Mouse (Mus musculus) hindbrain, postnatal 0 days (tissue): ENCODE measurements around the gene Cyct. TPM values are rescaled to one million over a fixed set of nuclear protein-coding genes. Genes with fewer than 3 reads are reported as not detected.

Source experiments
- ATAC-seq: fragments of 200-750 bp; cut with Nextera tagmentation; 2 replicates; pipeline ENCODE4 v1.8.0; 2017; ENCODE audit warnings: mild to moderate bottlenecking, moderate TSS enrichment, moderate library complexity
- DNase-seq: peaks from one replicate; pipeline ENCODE4 v3.0.0-alpha.2; 2015; ENCODE audit warnings: low spot score
- H3K27ac ChIP-seq: fragments of 300-500 bp; sonication (generic); 2 replicates; pipeline ENCODE4 v1.5.1; 2014; ENCODE audit warnings: mild to moderate bottlenecking
- H3K27me3 ChIP-seq: fragments of 300-500 bp; sonication (generic); 2 replicates; pipeline ENCODE4 v1.6.1; 2014; ENCODE audit warnings: low read length, mixed read lengths; ENCODE audit not compliant: insufficient read depth
- H3K36me3 ChIP-seq: fragments of 300-500 bp; sonication (generic); 2 replicates; pipeline ENCODE4 v1.6.1; 2014; ENCODE audit warnings: low read length, mixed read lengths; ENCODE audit not compliant: insufficient read depth
- H3K4me1 ChIP-seq: fragments of 300-500 bp; sonication (generic); 2 replicates; pipeline ENCODE4 v1.6.1; 2014; ENCODE audit warnings: antibody characterized with exemption, low read length, mixed read lengths; ENCODE audit not compliant: insufficient read depth
- H3K4me2 ChIP-seq: fragments of 300-500 bp; sonication (generic); 2 replicates; pipeline ENCODE4 v1.6.1; 2014; ENCODE audit warnings: low read depth, mild to moderate bottlenecking, low read length, moderate library complexity, mixed read lengths
- H3K4me3 ChIP-seq: fragments of 300-500 bp; sonication (generic); 2 replicates; pipeline ENCODE4 v1.5.1; 2014; ENCODE audit warnings: low read length
- H3K9ac ChIP-seq: fragments of 300-500 bp; sonication (generic); replicated peaks from 2 replicates; pipeline ENCODE4 v1.6.1; 2014; ENCODE audit warnings: mild to moderate bottlenecking, low read length, moderate library complexity, mixed read lengths
- H3K9me3 ChIP-seq: fragments of 300-500 bp; sonication (generic); 2 replicates; pipeline ENCODE4 v1.6.1; 2016; ENCODE audit warnings: low read length, mixed read lengths
- CTCF ChIP-seq: IDR thresholded peaks from 2 replicates; pipeline ENCODE4 v1.5.1; 2016; ENCODE audit warnings: antibody characterized with exemption, control low read depth, low read depth
- WGBS: fragments of 180-500 bp; shearing (Covaris S2); extraction: QIAGEN DNeasy Blood & Tissue Kit; methylation state at CpG from one replicate; pipeline ENCODE4 v1.1.7; 2014; 5-methylcytosine and 5-hydroxymethylcytosine counted together
- microRNA-seq, 2 experiments: library from miRNA; unstranded; fragments of <30 nt; microRNA quantifications; one replicate each; pipeline ENCODE4; 2016
- polyA plus RNA-seq: library from polyadenylated mRNA; unstranded; fragments of >200 nt; fragmentation: Nextera tagmentation; extraction: Ambion mirVana; gene quantifications from 2 replicates; pipeline ENCODE4 v1.2.1, GENCODE M21; 2015
- total RNA-seq: library from RNA; depleted of rRNA; stranded (reverse); fragments of >200 nt; gene quantifications from 2 replicates; pipeline ENCODE4 v1.2.3, GENCODE M21; 2014; rRNA removed

Cyct gene
- total and polyA plus RNA-seq, 2 experiments from 2014 or later = 0.31 TPM; not detected in 1

DNA sequence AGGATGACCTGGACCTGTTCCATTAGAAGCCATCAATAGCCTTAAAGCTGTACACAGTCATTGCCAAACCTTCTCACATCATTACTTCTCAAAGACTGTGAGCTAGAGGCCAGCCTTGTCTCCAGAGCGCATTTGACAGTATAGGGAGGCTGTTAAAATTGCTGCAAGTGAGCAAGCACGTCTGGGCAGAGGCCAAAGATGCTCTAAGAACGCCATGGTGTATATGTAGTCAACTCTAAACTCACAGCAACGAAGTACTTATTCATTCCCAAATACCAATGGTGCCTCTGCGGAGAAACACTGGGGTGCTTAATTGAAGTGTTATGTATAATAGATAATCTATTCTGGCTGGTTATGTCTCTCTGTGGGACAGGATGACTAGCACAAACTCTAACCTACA is 35.8 kb downstream of the Cyct start:
- no peaks in the 10 kb centered on the region for H3K4me1 ChIP-seq
- no peaks in the 10 kb centered on the region for H3K27me3 ChIP-seq
- TF ChIP-seq CTCF = no peak
- H3K27ac ChIP-seq = no peak overlapping the region
- no peaks in the 10 kb centered on the region for H3K9me3 ChIP-seq
- H3K4me3 ChIP-seq = no peak overlapping the region
- WGBS = 82% methylated on average over 5 of the region's 5 CpGs
- ATAC-seq (no peak), DNase-seq (no peak)
- H3K4me2 ChIP-seq = no peak overlapping the region
- H3K36me3 ChIP-seq = no peaks in the 10 kb centered on the region
- no peak overlapping the region for H3K9ac ChIP-seq

DNA sequence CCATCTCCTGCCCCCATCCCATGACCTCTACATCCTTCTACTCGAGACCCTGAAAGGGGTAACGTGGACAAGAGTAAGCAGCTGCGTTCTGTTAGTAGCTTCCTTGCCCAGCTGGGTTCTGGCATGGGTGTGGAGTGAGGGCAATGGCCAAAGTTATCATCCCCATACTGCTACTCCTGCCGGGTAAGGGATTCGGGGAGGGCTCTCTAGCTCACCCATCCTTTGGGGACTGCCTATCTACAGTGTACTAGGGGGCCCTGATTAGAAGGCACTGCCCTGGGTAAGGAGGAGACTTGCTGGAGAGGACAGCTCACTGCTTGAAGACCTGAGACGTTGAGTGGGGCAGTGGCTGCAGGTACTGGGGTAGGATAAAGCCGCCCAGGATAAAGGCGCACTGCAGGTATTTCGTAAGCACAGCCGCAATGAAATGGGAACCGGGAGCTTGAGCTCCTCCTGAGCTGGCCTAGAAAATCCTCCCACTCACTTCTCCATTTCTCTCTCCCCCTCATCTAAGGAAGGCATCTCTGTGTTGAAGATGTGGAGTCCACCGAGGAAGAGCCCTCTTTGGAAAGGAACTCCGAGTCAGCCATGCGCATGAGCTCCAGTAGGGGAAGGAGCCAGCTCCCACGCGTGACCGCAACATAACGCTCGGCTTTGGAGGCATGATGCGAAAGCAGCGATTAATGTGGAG is 36.9 kb downstream of the Cyct start:
- Histone ChIP-seq H3K9me3 (no peaks in the 10 kb centered on the region), H3K36me3 (no peaks in the 10 kb centered on the region), H3K4me1 (no peaks in the 10 kb centered on the region), H3K9ac (no peak overlapping the region), H3K27me3 (no peaks in the 10 kb centered on the region), H3K4me2 (no peak overlapping the region), H3K4me3 (no peak overlapping the region), H3K27ac (no peak overlapping the region)
- WGBS = 88% methylated on average over 21 of the region's 21 CpGs
- ATAC-seq (no peak), DNase-seq (no peak)
- no peak for TF ChIP-seq CTCF

DNA sequence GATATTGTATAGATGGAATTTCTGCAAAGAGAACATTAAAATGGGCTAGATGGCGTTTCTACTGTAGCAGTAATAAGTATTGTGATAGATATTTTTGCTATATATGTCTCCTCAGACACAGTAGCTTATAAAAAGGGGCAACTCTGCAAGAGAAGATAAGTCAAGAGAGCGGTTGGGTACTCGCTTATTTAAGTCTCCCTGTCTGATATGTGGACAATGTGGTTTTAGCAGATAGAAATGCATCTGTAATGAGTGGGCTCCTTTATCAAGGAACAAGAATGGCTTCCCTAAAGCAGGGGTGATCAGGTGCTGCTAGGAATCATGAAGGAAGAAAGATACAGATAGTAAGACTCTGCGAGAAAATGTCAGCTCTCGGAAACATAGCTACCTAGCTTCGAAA is 39.9 kb downstream of the Cyct start:
- H3K9ac ChIP-seq = no peak overlapping the region
- no peak for ATAC-seq
- TF ChIP-seq CTCF = no peak
- no peaks in the 10 kb centered on the region for H3K36me3 ChIP-seq
- DNase-seq = no peak
- no peaks in the 10 kb centered on the region for H3K27me3 ChIP-seq
- H3K4me3 ChIP-seq = no peak overlapping the region
- no peaks in the 10 kb centered on the region for H3K9me3 ChIP-seq
- no peak overlapping the region for H3K4me2 ChIP-seq
- WGBS = 90% methylated on average over 6 of the region's 6 CpGs
- no peak overlapping the region for H3K27ac ChIP-seq
- no peaks in the 10 kb centered on the region for H3K4me1 ChIP-seq

DNA sequence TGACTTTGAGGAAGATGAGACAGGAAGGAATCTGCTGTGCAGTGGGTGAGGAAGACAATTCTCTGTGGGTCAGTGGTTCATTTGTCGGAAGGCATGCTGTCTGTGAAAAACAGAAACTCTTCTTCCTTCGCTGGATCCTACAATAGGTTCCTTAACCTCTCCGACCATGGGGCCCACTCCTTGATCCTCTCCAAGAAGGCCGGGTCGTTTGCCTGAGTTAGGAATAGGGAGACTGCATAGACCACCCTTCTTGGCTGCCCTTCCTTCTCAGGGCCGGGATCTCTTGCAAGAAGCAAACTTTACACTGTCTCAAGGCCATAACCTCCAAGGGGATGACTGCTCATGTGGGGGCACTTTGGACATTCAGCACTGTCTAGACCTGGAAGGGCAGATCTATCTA is 41.0 kb downstream of the Cyct start:
- Histone ChIP-seq H3K9me3 (no peaks in the 10 kb centered on the region), H3K27me3 (no peaks in the 10 kb centered on the region), H3K4me1 (no peaks in the 10 kb centered on the region), H3K9ac (no peak overlapping the region), H3K27ac (no peak overlapping the region), H3K4me3 (no peak overlapping the region), H3K36me3 (no peaks in the 10 kb centered on the region), H3K4me2 (no peak overlapping the region)
- no peak for TF ChIP-seq CTCF
- no peak for DNase-seq
- WGBS = 87% methylated on average over 6 of the region's 6 CpGs
- ATAC-seq = no peak

Small RNA genes lying within 50 kb of the gene (microRNA-seq; reads per million reads assigned to microRNA genes)
- gene Gm44337 = 0 reads per million in 2 experiments

Other genes starting within 250 kb of the Cyct start
- gene Pde11a, start 21.7 kb downstream of the Cyct start, total RNA-seq = 0.58 and 3.1 TPM in 2 replicates
- gene Pde11a, start 21.7 kb downstream of the Cyct start, polyA plus RNA-seq = 1.0 and 1.3 TPM in 2 replicates
- gene Rbm45, start 9.5 kb upstream of the Cyct start, total RNA-seq = 27.1 and 32.6 TPM in 2 replicates
- gene Rbm45, start 9.5 kb upstream of the Cyct start, polyA plus RNA-seq = 15.1 and 15.3 TPM in 2 replicates
- gene Osbpl6, start 46.1 kb upstream of the Cyct start, total RNA-seq = 23.8 and 37.8 TPM in 2 replicates
- gene Osbpl6, start 46.1 kb upstream of the Cyct start, polyA plus RNA-seq = 28.6 and 30.9 TPM in 2 replicates